Mouse (Mus musculus) fibroblast of lung, adult 2 months (primary cell): ENCODE measurements around the gene Pheta2.
"Not testable (repeated sequence)": the region's sequence is repeated elsewhere in the genome, so short reads cannot be mapped to it uniquely, and the experiment has no call there.

Experiments
- DNase-seq: peaks from one replicate; pipeline ENCODE4 v3.0.0-alpha.2; 2011; ENCODE audit warnings: low read depth

Pheta2 gene

DNA sequence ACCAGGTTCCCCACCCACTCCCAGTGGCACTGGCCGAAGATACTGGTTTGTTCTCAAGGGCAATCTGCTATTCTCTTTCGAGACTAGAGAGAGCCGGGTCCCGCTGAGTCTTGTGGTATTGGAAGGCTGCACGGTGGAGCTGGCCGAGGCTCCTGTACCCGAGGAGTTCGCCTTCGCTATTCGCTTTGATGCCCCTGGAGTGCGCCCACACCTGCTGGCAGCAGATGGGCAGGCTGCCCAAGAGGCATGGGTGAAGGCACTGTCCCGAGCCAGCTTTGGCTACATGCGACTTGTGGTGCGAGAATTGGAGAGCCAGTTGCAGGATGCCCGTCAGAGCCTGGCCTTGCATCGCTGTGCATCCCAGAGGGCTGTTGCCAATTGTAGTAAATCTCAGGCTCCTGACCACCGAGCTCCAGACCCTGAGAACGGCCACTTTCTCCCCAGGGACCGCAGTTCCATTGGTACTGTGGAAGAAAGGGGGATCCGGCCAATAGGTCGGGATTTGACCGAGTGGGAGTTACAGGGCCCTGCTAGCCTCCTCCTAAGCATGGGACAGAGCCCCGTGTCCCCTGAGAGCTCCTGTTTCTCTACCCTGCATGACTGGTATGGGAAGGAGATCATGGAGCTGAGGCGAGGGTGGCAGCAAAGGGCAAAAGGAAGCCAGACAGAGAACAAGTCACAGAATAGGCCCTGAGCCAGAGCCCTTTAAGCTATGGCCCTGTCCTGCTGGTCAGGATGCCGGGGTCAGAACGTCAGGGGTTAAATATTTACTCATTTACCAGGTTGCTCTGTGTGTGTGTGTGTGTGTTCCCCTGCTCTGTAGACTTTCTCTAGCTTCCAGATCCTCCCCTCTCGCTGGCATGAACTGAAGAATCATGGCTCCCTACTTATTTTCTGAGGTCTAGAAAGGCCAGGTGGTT lies 4.9 kb downstream of the Pheta2 start:
- DNase-seq, result no peak

DNA sequence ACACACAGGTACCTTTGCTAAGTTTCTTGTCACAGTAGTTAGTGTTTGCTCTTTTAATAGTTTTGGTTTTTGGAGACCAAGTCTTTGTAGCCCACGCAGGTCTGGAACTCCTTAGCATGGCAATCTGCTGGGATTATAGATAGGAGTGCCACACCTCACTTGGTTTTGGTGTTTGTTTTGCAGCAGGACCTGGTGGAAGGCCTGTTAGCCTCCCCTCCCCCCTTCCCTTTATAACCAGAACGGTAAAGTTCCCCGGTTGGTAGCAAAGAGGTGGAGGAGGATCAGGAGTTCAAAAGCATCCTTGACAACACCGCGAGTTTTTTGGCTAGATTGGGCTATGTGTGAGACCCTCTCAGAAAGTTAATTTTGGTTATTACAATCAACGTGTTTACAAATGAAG lies 6.2 kb downstream of the Pheta2 start:
- no peak for DNase-seq

DNA sequence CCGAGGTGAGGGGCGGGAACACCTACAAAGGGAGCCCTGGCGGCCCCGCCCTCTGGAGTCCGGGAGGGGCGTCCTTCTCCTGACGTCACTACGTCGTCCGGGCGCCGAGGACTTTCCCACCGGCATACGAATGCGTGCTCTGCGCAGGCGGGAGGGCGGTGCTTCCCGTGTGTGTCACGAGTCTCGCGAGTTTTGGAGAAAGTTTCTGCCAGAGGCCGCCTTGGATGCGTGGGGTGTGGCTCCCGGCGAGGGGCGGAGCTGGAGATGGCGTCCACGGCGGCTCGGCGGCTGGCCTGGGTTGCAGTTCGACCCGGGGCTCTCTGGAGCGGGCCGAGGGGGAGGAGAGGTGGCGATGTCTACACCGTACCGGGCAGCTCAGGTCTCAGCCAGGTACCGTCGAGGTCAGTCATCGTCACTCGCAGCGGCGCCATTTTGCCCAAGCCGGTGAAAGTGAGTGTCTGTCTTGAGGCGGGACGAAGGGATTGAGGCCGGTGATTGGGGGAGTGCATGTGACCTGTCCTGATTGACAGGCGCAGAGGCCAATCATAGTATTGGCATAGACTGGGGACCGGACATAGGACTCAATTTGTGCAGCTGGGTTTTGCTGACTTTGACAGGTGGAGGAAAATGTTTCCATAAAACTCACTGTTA lies 7.2 kb downstream of the Pheta2 start:
- peak; percentile 96 for DNase-seq

DNA sequence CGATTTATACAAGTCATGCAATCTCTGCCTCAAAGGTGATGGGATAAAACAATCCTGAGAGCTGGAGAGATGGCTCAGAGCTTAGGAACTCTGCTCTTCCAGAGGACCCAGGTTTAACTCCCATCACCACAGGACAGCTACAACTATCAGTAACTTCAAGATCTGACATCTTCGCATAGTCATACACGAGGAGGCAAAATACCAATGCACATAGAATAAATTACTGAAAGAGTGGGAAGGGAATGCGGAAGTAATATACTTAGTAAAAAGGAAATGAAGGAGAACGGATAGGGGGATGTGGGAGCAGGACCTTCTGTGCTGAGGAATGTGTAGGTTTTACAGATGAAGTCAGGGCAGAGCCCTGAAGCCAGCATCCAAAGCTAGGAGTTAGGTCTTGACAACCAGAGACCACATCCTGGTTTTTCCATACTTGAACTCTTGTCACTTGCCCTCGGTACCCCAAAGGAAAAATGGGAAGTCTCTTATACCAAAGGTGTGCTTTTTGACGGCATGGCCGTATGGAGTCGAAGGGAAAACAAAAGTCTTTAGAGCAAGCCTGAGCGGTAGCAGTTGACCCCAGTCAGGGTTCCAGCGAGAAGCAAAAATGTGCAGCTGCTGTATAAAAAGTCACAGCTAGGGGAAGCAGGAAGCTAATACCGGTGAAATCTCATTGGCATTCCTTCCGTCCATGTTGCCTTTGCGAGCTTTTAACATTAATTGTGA lies 8.0 kb downstream of the Pheta2 start:
- no peak for DNase-seq

DNA sequence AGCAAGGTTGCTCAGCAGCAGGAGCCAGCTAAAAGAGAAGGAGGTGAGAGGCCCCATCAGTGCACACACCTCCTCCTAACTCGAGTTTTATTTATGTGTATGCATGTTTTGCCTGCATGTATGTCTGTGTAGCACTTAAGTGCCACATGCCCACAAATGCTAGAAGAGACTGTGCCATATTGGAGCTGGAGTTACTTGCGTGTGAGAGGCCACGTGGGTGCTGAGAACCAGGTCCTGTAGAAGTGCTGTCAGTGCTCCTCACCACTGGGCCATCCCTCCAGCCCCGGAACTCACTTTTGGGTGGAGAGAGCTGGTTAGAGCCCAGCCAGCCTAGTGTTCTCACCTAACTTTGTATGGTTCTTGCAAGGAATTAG lies 8.5 kb downstream of the Pheta2 start:
- DNase-seq, result no peak

DNA sequence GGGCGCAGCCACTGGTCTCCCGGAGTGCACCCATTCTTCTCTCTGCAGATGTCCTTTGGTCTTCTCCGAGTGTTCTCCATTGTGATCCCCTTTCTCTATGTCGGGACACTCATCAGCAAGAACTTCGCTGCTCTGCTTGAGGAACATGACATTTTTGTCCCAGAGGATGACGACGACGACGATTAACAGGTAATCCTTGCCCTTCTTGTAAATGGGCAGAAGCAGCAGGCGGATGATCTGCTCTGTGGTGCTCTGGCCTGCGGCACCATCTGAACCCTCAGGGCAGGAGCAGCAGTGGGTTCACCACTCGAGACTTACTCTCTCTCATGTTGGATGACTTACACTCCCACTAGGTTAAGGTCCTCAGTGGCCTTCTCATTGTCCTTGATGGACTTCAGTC lies 9.1 kb downstream of the Pheta2 start:
- DNase-seq, result no peak

DNA sequence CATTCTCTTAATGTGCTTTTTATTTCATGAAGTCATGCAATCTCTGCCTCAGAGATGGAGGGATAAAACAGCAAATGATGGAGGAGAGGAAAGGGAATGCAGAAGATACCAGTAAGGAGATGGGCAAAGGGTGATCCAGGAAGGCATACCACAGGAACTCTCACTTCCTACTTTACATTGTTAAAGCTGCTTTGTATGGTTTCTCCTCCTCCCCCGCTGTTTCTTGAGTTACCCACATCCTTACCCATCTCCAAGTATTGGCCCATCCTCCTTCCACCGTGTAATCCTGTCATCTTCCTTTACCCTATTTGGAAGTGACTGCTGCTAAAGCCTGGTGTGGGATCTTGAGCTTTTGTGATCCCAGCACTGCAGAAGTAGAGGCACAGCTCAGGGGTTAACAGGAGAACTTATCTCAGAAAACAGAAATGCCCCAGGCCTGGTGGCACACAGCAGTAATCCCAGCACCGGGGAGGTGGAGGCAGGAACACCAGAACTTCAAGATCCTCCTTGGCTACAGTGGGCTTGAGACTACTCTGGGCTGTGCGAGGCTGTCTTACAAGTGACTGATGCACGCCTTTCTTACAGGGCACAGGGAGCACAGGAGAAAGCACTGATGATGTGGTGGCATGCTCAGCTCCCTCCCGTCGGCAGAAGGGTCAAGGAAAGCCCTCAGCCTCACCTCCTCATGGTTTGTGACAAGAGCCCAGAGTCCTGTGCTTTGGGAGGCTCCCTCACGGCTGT lies 9.7 kb downstream of the Pheta2 start:
- no peak for DNase-seq

DNA sequence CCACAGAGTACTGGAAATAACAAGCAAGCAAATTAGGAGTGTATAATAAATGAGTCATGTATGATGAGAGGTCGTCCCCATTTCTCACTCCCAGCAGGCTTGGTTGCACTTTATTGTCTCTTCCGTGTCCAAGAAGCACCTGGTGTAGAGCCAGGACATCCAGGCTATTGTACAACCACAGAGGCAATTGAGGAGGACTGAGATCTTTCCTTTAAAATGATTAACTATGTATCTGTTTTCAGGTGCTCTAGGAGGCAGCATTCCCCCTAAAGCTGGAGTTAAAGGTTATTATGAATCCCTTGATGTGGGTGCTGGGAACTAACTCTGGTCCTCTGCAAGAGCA lies 10.2 kb downstream of the Pheta2 start:
- DNase-seq, result no peak

DNA sequence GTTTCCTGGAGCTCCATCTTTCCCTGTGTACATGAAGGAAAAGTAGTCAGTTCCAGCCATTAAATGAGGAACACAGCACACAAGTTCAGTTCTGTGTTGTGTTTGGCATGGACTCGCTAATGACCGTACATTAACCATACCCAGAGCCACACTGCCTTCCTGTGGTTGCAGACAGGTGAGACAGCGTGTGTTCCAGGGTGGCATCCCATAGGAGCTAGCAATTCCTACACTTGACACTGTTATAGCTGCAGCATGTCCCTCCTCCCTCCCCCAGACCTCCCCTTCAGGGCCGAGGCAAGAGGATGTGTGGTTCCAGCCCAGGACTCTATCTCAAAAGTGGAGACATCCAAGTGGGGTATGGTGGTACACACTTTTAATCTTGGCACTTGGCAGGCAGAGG lies 11.6 kb downstream of the Pheta2 start:
- DNase-seq, result no peak

DNA sequence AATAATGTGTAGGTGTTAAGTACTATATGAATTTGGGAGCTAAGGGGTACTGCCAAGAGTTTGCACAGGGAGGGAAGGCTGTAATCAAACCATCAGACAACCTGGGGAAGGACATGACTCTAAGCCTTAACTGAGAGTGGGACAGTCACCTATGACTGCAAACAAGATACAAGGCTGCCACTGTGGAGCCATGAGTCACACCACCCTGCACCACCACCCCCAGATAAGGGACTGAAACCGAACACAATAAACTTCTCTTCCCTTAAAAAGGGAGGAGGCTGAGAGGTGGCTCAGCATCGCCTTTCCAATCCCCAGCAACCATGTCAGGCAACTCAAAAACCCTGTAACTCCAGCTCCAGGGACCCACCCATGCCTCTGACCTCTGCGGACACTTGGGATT lies 12.7 kb downstream of the Pheta2 start:
- DNase-seq, result no peak

DNA sequence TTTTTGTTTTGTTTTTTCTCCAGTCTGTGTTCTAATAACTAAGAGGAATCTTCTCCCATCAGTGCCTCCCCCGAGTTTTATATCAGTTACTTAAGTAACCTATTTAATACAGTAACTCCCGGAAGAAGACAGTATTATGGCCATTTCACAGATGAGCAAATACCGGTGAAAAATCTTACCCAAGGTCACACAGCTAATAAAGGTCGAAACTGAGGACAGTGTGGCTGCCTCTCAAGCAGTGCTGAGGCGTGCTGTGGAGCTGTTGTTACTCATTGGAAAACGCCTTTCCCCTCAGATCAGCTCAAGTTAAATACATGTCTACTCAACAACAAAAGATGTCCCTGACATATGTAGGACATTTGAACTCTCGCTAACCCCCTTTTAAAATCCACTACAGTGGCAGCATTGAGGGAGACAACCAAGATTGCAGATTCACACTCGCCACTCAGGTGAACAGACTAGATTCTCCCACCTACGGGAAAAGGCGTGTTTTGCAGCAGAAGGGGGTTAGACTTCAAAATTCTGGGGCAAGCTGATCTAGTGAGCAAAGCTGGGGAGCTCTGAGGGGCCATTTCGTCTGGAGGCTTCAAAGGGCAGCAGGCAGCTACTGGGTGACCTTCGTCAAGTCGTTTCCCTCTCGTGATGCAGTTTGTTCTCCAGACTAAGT lies 14.5 kb downstream of the Pheta2 start:
- no peak for DNase-seq

DNA sequence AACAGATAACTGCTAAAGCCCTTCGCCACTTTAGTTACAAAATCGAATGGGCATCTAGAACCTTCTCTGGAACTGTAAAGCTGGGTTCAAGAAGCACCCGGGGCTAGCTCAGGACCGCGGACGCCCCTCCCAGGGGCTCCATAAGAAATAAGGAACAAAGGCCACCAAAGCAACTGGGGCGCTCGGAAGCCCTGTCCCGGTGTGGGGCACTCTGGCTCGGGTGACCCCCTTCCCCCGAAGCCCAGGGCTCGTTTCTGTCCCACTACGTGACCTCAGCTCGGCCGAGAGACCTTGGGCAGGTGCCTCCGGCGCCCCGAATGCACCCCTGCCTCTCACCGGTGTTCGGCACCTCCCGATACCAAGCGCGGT lies 15.0 kb downstream of the Pheta2 start:
- DNase-seq, result no peak

DNA sequence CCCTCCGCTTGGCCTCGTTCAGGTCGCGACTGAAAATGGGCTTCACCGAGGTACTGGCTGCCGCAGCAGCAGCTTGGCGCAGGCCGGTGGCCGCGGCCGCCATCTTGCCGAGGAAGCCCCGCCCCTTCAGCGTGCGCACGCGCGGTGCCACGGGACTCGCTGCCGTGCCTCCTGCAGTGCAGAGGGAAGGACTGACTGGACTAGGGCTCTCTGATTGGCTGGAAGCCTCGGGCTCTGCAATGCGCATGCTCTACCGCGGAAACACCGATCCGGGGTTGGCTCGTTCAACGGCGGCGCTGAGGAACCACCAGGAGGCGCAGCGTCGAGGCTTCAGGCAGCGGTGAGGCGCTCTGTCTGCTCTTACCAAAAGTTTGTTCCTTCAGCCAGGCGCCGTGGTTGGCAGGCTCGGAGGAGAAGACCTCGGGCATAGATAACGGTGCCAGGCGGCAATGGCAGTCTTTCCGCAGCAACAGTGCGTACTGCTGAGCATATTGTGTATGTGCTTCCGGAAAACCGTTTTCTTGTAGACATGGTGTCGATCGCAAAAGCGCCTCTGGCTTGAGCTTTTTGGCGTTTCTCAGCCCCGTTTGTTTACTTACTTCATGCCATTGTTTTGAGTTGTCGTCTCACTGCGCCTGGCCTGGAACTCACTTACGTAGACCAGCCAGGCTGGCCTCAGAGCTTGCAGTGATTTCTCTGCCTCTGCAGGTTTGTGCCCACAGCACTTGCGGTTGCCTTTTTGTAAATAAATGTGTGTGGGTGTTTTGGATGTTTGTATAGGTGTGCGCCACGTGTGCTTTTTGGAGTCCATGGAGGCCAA lies 15.6 kb downstream of the Pheta2 start, which contains the start of gene Ndufa6:
Ndufa6 (minus strand) TSS at position 197 of the 820 bp plus-strand sequence.
- peak; percentile 99 for DNase-seq

DNA sequence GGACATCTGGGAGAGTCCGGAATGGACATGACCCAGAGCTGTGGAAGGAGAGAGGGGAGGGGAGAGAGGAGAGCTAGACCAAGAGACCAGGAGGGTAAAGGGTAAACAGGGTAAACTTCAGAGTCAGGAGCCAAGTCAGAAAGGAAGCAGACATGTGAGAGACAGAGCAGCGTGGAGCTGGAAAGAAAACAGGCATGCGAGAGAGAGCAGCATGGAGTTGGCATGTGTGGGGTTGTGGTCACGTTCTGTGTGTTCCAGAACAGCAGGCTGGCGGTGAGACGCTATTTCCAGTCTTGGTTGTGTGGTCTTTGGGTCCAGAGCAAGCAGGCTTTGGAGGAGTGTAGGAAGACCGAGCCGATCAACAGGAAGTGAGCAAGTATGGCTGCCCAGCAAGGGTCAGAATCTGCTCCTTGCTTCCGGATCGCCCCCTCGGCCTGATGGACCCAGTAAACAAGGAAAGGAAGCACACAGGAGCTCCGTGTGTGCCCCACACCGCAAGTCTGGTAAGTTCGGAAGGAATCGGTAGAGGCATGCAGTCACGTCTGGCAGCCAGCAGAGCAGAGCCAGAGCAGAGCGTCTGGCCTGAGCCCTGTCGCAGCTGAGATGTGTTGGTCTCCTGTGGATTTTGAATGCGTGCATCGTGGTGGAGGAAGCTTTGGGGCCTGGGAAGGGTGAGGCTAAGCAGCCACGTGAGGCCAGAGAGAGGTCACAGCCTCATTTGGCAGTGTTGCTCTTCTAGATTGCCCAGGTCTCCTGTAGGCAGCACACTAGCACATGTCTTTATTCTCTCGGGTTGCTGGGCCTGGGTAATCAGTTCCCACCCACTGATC lies 19.9 kb downstream of the Pheta2 start:
- DNase-seq, result no peak

DNA sequence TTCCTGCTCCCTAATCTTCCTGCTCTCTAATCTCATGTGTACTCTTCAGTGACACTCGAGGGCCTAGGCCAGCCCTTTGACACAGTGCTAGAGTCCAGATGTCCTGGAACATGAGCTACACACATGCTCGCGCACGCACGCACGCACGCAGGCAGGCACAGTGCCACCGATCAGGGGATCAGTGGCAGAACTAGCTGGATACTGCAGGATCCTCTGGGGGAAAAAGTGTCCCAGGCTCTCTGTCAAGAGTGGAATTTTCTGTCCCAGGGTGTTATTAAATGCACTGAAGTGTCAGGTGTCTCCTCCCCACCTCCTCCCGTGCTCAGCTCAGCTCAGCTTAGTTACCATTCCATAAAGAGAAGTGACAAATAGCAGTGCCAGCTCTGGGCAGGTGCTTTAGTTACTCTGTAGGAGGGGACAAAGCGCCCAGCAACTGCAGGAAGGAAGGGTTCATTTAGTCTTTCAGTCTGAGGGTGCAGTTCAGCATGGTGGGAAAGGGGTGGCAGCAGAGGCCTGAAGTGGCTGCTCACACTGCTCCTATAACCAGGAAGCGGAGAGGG lies 22.8 kb downstream of the Pheta2 start:
- no peak for DNase-seq

DNA sequence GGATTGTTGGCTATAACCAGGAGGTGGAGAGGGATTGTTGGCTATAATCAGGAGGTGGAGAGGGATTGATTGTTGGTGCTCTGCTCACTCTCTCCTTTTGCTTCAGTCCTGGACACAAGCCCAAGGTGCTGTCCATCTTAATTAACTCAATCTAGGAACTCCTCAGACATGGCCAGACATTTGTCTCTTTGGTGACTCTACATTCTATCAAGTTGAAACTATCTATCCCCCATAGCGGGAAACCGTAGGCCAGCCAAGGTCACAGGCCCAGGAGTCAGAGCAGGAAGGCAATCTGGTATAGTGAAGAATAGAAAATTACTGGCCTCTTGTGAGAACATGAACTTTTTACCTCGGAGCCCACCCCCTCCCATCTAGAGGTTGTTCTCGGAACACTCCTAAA lies 23.5 kb downstream of the Pheta2 start:
- no peak for DNase-seq

DNA sequence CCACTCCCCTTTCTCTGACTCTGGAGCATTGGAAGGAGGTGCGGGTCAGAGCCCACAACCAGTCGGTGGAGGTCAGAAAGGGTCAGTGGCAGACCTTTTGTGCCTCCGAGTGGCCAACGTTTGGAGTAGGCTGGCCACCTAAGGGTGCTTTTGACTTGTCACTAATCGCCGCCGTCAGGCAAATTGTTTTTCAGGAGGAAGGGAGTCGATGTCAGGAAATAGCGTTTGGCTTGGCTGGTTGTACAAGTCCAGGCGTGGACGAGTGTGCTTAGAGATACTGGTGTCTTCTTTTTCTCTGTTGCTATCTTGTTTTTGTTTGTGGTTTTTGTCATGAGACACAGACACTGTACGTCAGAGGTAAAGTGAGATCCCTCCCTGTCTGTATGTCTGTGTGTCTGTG lies 25.1 kb downstream of the Pheta2 start:
- DNase-seq, result not testable (repeated sequence)

DNA sequence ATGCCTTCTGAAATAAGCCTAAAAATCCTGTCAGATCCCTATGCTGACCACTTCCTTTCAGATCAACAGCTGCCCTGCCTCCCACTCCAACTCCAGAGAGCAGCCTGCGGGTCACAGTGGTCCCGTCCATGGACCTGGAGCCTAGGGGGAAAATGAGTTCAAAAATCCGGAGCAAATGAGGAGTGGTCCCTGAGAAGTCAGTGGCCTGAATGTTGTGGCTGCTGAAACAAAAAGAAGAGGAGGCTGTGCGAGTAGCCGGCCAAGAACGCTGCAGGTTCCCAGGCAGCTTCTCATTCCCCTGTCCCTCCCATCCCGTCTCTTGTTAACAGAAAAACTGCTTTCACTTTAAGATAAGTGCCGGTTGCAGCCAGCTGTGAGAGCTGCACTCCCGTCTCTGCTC lies 25.8 kb downstream of the Pheta2 start:
- DNase-seq, result not testable (repeated sequence)

DNA sequence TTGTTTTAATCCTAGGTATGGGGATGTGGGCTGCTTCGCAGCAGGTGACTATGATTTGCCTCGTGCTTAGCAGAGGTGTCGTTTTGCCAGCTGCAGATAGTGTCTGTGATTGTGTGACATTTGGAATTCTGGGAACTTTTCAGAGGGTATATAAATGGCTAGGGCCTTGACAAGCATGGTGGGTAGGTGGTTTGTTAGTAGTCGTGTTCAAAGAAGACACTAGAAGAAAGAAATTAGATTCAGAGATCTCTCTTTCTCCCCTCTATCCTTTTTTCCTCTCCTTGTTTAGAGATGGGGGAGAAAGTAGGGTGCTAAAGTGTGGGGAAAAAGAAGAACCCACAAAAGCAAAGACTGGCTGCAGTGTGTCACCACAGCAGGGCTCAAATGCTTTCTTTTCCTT lies 29.4 kb downstream of the Pheta2 start:
- no peak for DNase-seq

DNA sequence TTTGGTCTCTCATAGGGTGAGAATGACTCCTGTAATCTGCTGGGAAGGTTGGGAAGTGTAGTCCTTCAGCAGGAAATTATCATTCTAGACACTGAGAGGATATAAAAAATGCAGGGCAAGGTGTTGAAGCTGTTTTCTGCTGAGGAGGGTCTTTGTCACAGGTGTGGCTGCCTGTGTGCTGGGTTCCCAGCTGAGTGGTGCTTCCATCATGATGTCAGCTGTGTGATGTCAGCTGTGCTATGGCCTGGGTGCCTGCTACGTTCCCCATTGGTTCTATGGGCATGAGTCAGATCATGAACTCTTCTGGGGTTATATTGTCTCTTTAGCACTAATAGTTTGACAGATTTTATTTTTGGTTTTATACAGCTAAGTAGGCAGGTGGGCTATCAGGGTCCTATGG lies 30.1 kb downstream of the Pheta2 start:
- no peak for DNase-seq
